Mouse (Mus musculus): ENCODE results near the gene Pkn2.

DNA sequence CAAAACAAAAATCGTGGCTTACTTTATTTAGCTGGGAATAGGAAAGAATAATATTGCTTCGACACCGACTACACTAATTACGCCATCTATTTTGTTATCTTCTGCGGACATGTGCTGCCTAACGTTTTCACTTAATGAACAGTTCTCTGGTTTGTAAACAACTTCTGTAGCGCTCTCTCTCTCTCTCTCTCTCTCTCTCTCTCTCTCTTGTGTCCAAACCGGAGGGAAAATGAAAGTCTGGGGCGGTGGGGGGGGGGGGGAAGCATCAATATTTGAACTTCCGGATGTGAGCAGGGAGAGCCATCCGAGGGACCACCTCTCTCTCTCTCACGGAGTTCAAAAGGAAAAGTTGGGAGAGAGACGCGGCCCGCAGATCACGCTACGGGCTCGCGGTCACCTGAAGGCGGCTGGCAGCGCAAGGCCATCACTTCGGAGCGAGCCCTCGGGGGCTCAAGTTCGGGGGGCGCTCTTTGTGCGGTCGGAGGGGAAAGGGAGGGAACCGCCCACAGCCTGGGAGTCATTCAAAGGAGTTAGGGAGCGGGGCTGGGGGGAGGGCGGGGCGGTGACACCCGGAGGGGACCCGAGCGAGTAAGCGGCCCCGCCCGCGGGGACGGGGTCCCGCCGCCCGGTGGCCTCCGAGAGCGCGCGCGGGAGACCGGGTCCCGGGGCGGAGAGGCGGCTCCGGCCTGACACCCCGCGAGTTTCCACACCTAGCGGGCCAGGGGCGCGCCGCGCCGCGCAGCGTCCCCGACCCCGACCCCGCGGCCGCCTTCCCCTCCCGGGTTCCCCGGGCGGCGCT, 815 bp downstream of the Pkn2 start:
- TF ChIP-seq CTCF (IDR thresholded peaks at IDR 0.05; ENCODE audit: low read depth): no peak
- no peak for TF ChIP-seq EP300 (IDR thresholded peaks at IDR 0.05; ENCODE audit: low read depth)
